Mouse (Mus musculus) kidney, adult 9 months (tissue): ENCODE data around the gene Gm9958.
A peak's percentile ranks its signal among the peaks of the same experiment; 100 is the strongest.

Experiments
- DNase-seq: peaks from one replicate; pipeline ENCODE4 v3.0.0; 2022

The Gm9958 gene

GRCm38 (mm10) chr5:90367067-90367303, at the start of gene Gm9958:
TSS of gene Gm9958 (plus strand) at chr5:90367204.
- DNase-seq = no peak

- no peak for DNase-seq
These were observed 35.9 kb upstream of the Gm9958 start for GRCm38 (mm10) chr5:90331071-90331470.

GRCm38 (mm10) chr5:90332478-90332877, 34.5 kb upstream of the Gm9958 start:
- DNase-seq = no peak

- no peak for DNase-seq
These were observed 28.6 kb upstream of the Gm9958 start for GRCm38 (mm10) chr5:90338177-90339091.

GRCm38 (mm10) chr5:90339129-90339952, 27.7 kb upstream of the Gm9958 start:
- peak; percentile 68 for DNase-seq

- no peak for DNase-seq
These were observed 27.1 kb upstream of the Gm9958 start for GRCm38 (mm10) chr5:90339953-90340343.

- no peak for DNase-seq
These were observed 26.2 kb upstream of the Gm9958 start for GRCm38 (mm10) chr5:90340847-90341246.

- DNase-seq = no peak
These were observed 20.1 kb upstream of the Gm9958 start for GRCm38 (mm10) chr5:90346877-90347276.

GRCm38 (mm10) chr5:90353552-90354317, 13.3 kb upstream of the Gm9958 start:
- no peak for DNase-seq

- no peak for DNase-seq
These were observed 11.2 kb upstream of the Gm9958 start for GRCm38 (mm10) chr5:90355824-90356223.

- DNase-seq = peak; percentile 94
These were observed 2.5 kb upstream of the Gm9958 start for GRCm38 (mm10) chr5:90364526-90364925.

GRCm38 (mm10) chr5:90365141-90365951, 1.7 kb upstream of the Gm9958 start:
- peak; percentile 56 for DNase-seq

GRCm38 (mm10) chr5:90366121-90367066, 610 bp upstream of the Gm9958 start, which contains the start of gene Ankrd17:
TSS of gene Ankrd17 (minus strand) at chr5:90366577.
- peak; percentile 93 for DNase-seq

GRCm38 (mm10) chr5:90370401-90370800, 3.4 kb downstream of the Gm9958 start:
- no peak for DNase-seq

GRCm38 (mm10) chr5:90373708-90374107, 6.7 kb downstream of the Gm9958 start:
- no peak for DNase-seq

- no peak for DNase-seq
These were observed 14.5 kb downstream of the Gm9958 start for GRCm38 (mm10) chr5:90381458-90381857.

- peak; percentile 72 for DNase-seq
These were observed 16.1 kb downstream of the Gm9958 start for GRCm38 (mm10) chr5:90383080-90383479.

GRCm38 (mm10) chr5:90393764-90394163, 26.8 kb downstream of the Gm9958 start:
- DNase-seq = no peak

- DNase-seq = no peak
These were observed 27.3 kb downstream of the Gm9958 start for GRCm38 (mm10) chr5:90394322-90394721.

- DNase-seq = no peak
These were observed 29.8 kb downstream of the Gm9958 start for GRCm38 (mm10) chr5:90396817-90397216.

GRCm38 (mm10) chr5:90405210-90405609, 38.2 kb downstream of the Gm9958 start:
- DNase-seq = peak; percentile 58
